Mouse (Mus musculus): Measurements from ENCODE around the gene E130308A19Rik. TPM values are rescaled to one million over a fixed set of nuclear protein-coding genes. Genes with fewer than 3 reads are reported as not detected.

Gene E130308A19Rik
- total RNA-seq (2018; cell fraction: chromatin; rRNA removed), result 1 to 10 TPM in 25 of 26 experiments, under 1 TPM in 1; 0.84 to 8.8 (median 3.5) TPM
- total RNA-seq (2018; cell fraction: cytosol; rRNA removed), result 1 to 10 TPM in 25 of 26 experiments, under 1 TPM in 1; 0.99 to 3.6 (median 1.9) TPM
- total RNA-seq (2018; cell fraction: nucleus; rRNA removed), result 1 to 10 TPM in 25 of 26 experiments, under 1 TPM in 1; 0.77 to 7.2 (median 3.5) TPM
- polyA plus RNA-seq (2018), result 1.6 to 2.9 TPM (median 2.5 TPM) in 3 replicates

- Histone ChIP-seq H3K79me2 (ENCODE audit: inconsistent target) (no peaks in the 10 kb centered on the region), H3K4me3 (ENCODE audit: inconsistent target) (peak within 1 kb of the TSS; percentile 50), H3K27ac (no peak within 1 kb of the TSS), H3K36me3 (ENCODE audit: inconsistent target) (no peaks in the 10 kb centered on the region)
- under 1% methylated on average over 103 of the region's 120 CpGs for WGBS (ENCODE audit: missing documents)
Measured at GRCm38 (mm10) chr4:59625998-59626910, at the start of gene E130308A19Rik. Gene E130308A19Rik (plus strand): TSS chr4:59626211.

GRCm38 (mm10) chr4:59580495-59581281, 45.3 kb upstream of the E130308A19Rik start:
- Histone ChIP-seq H3K4me3 (ENCODE audit: inconsistent target) (peak overlapping the region; percentile 85), H3K36me3 (ENCODE audit: inconsistent target) (no peaks in the 10 kb centered on the region), H3K27ac (peak overlapping the region; percentile 62), H3K79me2 (ENCODE audit: inconsistent target) (no peaks in the 10 kb centered on the region)
- 3% methylated on average over 23 of the region's 23 CpGs for WGBS (ENCODE audit: missing documents)

- no peaks in the 10 kb centered on the region for H3K36me3 ChIP-seq (ENCODE audit: inconsistent target)
- 1% methylated on average over 54 of the region's 61 CpGs for WGBS (ENCODE audit: missing documents)
- peak within 1 kb of the TSS; percentile 85 for H3K4me3 ChIP-seq (ENCODE audit: inconsistent target)
- H3K27ac ChIP-seq, result peak within 1 kb of the TSS; percentile 62
- H3K79me2 ChIP-seq (ENCODE audit: inconsistent target), result no peaks in the 10 kb centered on the region
Measured at GRCm38 (mm10) chr4:59581314-59582185, 44.5 kb upstream of the E130308A19Rik start, which contains the start of gene Hsdl2. Gene Hsdl2 (plus strand): TSS chr4:59581563.

- H3K4me3 ChIP-seq (ENCODE audit: inconsistent target), result peak overlapping the region; percentile 85
- WGBS (ENCODE audit: missing documents), result 32% methylated on average over 6 of the region's 6 CpGs
- no peaks in the 10 kb centered on the region for H3K36me3 ChIP-seq (ENCODE audit: inconsistent target)
- no peak overlapping the region for H3K27ac ChIP-seq
- no peaks in the 10 kb centered on the region for H3K79me2 ChIP-seq (ENCODE audit: inconsistent target)
Measured at GRCm38 (mm10) chr4:59582186-59582585, 43.8 kb upstream of the E130308A19Rik start.

GRCm38 (mm10) chr4:59585097-59585496, 40.9 kb upstream of the E130308A19Rik start:
- H3K4me3 ChIP-seq (ENCODE audit: inconsistent target), result no peak overlapping the region
- no peaks in the 10 kb centered on the region for H3K79me2 ChIP-seq (ENCODE audit: inconsistent target)
- H3K36me3 ChIP-seq (ENCODE audit: inconsistent target), result no peaks in the 10 kb centered on the region
- 87% methylated on average over 5 of the region's 5 CpGs for WGBS (ENCODE audit: missing documents)
- H3K27ac ChIP-seq, result no peak overlapping the region

- no peaks in the 10 kb centered on the region for H3K36me3 ChIP-seq (ENCODE audit: inconsistent target)
- no peaks in the 10 kb centered on the region for H3K79me2 ChIP-seq (ENCODE audit: inconsistent target)
- no peak overlapping the region for H3K4me3 ChIP-seq (ENCODE audit: inconsistent target)
- 70% methylated on average over 2 of the region's 2 CpGs for WGBS (ENCODE audit: missing documents)
- H3K27ac ChIP-seq, result no peak overlapping the region
Measured at GRCm38 (mm10) chr4:59587215-59587871, 38.7 kb upstream of the E130308A19Rik start.

GRCm38 (mm10) chr4:59587872-59588226, 38.2 kb upstream of the E130308A19Rik start:
- Histone ChIP-seq H3K36me3 (ENCODE audit: inconsistent target) (no peaks in the 10 kb centered on the region), H3K4me3 (ENCODE audit: inconsistent target) (no peak overlapping the region), H3K79me2 (ENCODE audit: inconsistent target) (no peaks in the 10 kb centered on the region), H3K27ac (no peak overlapping the region)
- WGBS (ENCODE audit: missing documents), result 100% methylated on average over 1 of the region's 1 CpGs

- 36% methylated on average over 2 of the region's 2 CpGs for WGBS (ENCODE audit: missing documents)
- H3K36me3 ChIP-seq (ENCODE audit: inconsistent target), result no peaks in the 10 kb centered on the region
- no peaks in the 10 kb centered on the region for H3K79me2 ChIP-seq (ENCODE audit: inconsistent target)
- H3K27ac ChIP-seq, result no peak overlapping the region
- no peak overlapping the region for H3K4me3 ChIP-seq (ENCODE audit: inconsistent target)
Measured at GRCm38 (mm10) chr4:59594614-59595013, 31.4 kb upstream of the E130308A19Rik start.

GRCm38 (mm10) chr4:59596556-59596955, 29.5 kb upstream of the E130308A19Rik start:
- Histone ChIP-seq H3K27ac (0 out of 2 replicates have a peak overlapping the region, but pooled peaks have one; percentile 21), H3K4me3 (ENCODE audit: inconsistent target) (no peak overlapping the region), H3K36me3 (ENCODE audit: inconsistent target) (no peaks in the 10 kb centered on the region), H3K79me2 (ENCODE audit: inconsistent target) (no peaks in the 10 kb centered on the region)
- WGBS (ENCODE audit: missing documents), result 14% methylated on average over 2 of the region's 2 CpGs

GRCm38 (mm10) chr4:59602704-59603103, 23.3 kb upstream of the E130308A19Rik start:
- 98% methylated on average over 4 of the region's 4 CpGs for WGBS (ENCODE audit: missing documents)

GRCm38 (mm10) chr4:59604892-59605291, 21.1 kb upstream of the E130308A19Rik start:
- Histone ChIP-seq H3K79me2 (ENCODE audit: inconsistent target) (no peaks in the 10 kb centered on the region), H3K36me3 (ENCODE audit: inconsistent target) (no peaks in the 10 kb centered on the region), H3K27ac (no peak overlapping the region), H3K4me3 (ENCODE audit: inconsistent target) (no peak overlapping the region)
- 76% methylated on average over 2 of the region's 3 CpGs for whole genome bisulfite sequencing (ENCODE audit: missing documents)

More at GRCm38 (mm10) chr4:59602704-59603103, 23.3 kb upstream of the E130308A19Rik start:
- Histone ChIP-seq H3K4me3 (ENCODE audit: inconsistent target) (no peak overlapping the region), H3K27ac (no peak overlapping the region), H3K36me3 (ENCODE audit: inconsistent target) (no peaks in the 10 kb centered on the region), H3K79me2 (ENCODE audit: inconsistent target) (no peaks in the 10 kb centered on the region)

GRCm38 (mm10) chr4:59605501-59605900, 20.5 kb upstream of the E130308A19Rik start:
- Histone ChIP-seq H3K4me3 (ENCODE audit: inconsistent target) (no peak overlapping the region), H3K36me3 (ENCODE audit: inconsistent target) (no peaks in the 10 kb centered on the region), H3K27ac (no peak overlapping the region), H3K79me2 (ENCODE audit: inconsistent target) (no peaks in the 10 kb centered on the region)
- 96% methylated on average over 3 of the region's 3 CpGs for WGBS (ENCODE audit: missing documents)

- WGBS (ENCODE audit: missing documents), result 54% methylated on average over 3 of the region's 3 CpGs
Measured at GRCm38 (mm10) chr4:59610411-59610810, 15.6 kb upstream of the E130308A19Rik start.

More at GRCm38 (mm10) chr4:59610411-59610810, 15.6 kb upstream of the E130308A19Rik start:
- Histone ChIP-seq H3K4me3 (ENCODE audit: inconsistent target) (no peak overlapping the region), H3K36me3 (ENCODE audit: inconsistent target) (no peaks in the 10 kb centered on the region), H3K79me2 (ENCODE audit: inconsistent target) (no peaks in the 10 kb centered on the region), H3K27ac (no peak overlapping the region)
